Mouse (Mus musculus): ENCODE results near the gene Tmem178b. TPM values are rescaled to one million over a fixed set of nuclear protein-coding genes. Genes with fewer than 3 reads are reported as not detected.

Gene Tmem178b
- polyA plus RNA-seq, 1 experiment from 2014 or later = 0.18 TPM

DNA sequence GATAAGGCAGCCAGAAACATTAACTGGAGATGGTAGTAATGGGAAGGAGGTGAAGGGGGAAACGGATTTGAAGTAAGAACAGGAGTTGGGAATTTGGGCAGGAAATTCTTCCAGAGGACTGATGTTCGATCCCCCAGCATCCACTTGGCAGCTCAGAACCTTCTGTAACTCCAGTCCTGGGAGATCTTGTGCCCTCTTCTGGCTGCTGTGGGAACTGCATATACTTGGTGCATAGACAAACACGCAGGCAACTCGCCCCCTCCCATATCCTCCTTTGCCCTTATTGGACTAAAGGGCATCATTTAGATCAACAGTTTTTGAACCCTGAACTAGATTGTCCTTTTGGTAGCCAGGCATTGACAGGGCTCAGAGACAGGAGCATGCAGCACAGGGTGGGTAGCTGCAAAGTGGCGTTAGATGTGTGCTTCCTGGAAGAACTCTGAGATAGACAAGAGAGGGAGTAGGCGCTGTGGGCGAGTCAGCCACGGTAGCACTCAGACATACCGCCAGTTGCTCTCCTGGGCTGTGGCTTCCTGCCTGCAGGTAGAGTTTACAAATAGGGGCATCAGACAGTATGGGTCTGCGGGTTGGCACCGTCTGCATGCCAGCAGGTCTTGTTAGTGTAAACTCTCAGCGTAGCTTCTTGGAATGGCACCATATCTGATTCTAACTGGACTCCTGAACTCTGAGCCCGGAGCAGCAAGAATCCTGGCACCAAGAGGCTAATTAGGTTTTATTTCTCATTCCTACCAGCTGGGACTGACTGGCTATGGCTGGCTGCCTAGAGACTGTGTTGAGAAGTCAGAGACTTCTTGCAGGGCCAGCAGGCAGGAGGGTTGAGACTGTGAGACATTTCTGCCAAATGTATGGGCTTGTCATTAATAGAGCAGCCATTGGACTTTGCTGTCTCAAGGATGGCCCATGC, 364.0 kb downstream of the Tmem178b start:
- Histone ChIP-seq H3K4me3 (no peak overlapping the region), H3K4me1 (no peaks in the 10 kb centered on the region), H3K36me3 (no peaks in the 10 kb centered on the region), H3K9me3 (no peaks in the 10 kb centered on the region), H3K27ac (no peak overlapping the region), H3K27me3 (ENCODE audit: insufficient read depth, poor library complexity, severe bottlenecking) (no peaks in the 10 kb centered on the region)
- DNase-seq (ENCODE audit: low spot score) = no peak
- WGBS = 62% methylated on average over 13 of the region's 13 CpGs

DNA sequence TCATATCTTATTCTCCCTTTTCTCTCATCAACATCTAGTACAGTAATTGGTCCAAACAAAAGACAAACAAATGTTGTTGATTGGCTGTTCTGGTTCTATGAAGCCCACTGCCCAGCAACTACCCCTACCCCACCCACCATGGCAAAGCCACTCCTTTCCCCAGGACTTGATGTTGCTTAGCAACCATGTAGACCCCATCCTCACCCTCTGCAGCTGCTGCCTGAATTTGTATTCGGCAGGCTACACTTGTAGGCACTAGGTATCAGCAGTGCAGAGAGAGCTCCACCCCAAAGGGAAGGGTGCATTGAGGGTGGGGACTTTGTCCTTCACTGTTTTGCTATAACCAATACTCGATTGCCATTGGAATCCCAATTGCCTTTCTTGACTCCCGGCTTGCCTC, 365.8 kb downstream of the Tmem178b start:
- Histone ChIP-seq H3K27me3 (ENCODE audit: insufficient read depth, poor library complexity, severe bottlenecking) (no peaks in the 10 kb centered on the region), H3K27ac (no peak overlapping the region), H3K4me3 (no peak overlapping the region), H3K36me3 (no peaks in the 10 kb centered on the region), H3K4me1 (no peaks in the 10 kb centered on the region), H3K9me3 (no peaks in the 10 kb centered on the region)
- no peak for DNase-seq (ENCODE audit: low spot score)
- 66% methylated on average over 3 of the region's 3 CpGs for WGBS

DNA sequence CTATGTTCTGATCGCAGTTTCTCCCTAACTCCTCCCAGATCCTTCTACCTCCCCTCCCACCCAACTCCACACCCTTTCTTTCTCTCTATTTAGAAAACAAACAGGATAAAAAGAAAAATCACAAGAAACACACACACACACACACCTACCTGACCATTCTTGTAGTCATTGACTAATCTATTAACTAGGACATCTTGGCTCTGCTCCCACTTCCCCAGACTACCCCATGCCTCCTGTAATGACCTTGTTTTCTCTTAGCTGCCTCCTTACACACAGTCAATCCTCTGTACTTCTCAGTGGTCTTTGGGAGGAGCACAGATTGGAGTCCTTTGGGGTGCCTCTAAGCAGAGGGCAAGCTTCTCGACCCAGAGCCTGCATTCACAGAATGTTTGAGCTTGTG, 367.6 kb downstream of the Tmem178b start:
- no peak for DNase-seq (ENCODE audit: low spot score)
- H3K27me3 ChIP-seq (ENCODE audit: insufficient read depth, poor library complexity, severe bottlenecking) = no peaks in the 10 kb centered on the region
- H3K36me3 ChIP-seq = no peaks in the 10 kb centered on the region
- no peak overlapping the region for H3K4me3 ChIP-seq
- no peak overlapping the region for H3K27ac ChIP-seq
- no peaks in the 10 kb centered on the region for H3K4me1 ChIP-seq
- H3K9me3 ChIP-seq = no peaks in the 10 kb centered on the region
- WGBS = 74% methylated on average over 2 of the region's 2 CpGs

DNA sequence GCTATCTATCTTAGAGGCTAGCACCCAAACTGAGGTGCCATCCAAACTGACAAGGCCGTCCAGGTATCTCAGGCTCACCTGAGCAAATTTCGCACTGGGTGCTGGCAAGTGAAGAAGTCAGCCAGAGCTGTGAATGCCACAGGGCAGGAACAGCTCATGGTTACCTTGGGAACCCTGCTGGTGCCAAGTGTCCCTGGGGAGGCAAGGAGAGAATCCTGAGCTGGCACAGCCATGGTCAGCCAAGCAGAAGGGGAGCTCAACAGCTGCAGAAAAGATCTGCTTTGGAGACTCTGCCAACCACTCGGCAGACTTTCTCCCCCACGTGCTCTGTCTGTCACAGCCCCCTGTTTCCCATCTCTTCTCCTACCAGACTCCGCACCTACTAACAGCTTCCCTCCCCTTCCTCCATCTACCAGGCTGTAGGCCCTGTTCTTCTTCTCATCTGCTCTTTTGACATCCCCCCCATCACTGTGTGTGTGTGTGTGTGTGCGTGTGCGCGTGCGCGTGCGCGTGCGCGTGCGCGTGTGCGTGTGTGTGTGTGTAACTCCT, 374.4 kb downstream of the Tmem178b start:
- H3K27me3 ChIP-seq (ENCODE audit: insufficient read depth, poor library complexity, severe bottlenecking) = no peaks in the 10 kb centered on the region
- no peak overlapping the region for H3K4me3 ChIP-seq
- WGBS = 92% methylated on average over 17 of the region's 17 CpGs
- H3K9me3 ChIP-seq = no peaks in the 10 kb centered on the region
- no peaks in the 10 kb centered on the region for H3K4me1 ChIP-seq
- no peak for DNase-seq (ENCODE audit: low spot score)
- no peak overlapping the region for H3K27ac ChIP-seq
- no peaks in the 10 kb centered on the region for H3K36me3 ChIP-seq

DNA sequence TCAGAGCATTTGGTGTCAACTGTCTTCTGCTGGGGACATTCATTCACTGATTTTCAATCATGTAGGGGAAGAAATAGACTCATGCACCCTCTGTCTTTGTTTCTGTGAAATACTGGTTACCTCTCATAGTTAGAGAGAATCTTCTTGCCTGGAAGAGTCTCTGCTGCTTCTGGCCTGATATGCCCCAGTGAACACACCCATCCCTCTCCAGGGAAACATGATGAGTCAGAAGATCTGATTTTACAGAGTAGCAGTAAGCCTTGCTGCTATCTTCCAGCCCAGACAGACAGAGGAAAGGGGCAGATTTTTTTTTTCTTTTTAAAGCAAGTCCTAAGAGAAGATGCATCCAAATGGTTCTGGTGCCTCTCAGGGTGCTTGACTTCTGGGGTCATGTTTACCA, 376.9 kb downstream of the Tmem178b start:
- Histone ChIP-seq H3K4me3 (no peak overlapping the region), H3K27me3 (ENCODE audit: insufficient read depth, poor library complexity, severe bottlenecking) (no peaks in the 10 kb centered on the region), H3K36me3 (no peaks in the 10 kb centered on the region), H3K4me1 (no peaks in the 10 kb centered on the region), H3K27ac (no peak overlapping the region), H3K9me3 (no peaks in the 10 kb centered on the region)
- no peak for DNase-seq (ENCODE audit: low spot score)

DNA sequence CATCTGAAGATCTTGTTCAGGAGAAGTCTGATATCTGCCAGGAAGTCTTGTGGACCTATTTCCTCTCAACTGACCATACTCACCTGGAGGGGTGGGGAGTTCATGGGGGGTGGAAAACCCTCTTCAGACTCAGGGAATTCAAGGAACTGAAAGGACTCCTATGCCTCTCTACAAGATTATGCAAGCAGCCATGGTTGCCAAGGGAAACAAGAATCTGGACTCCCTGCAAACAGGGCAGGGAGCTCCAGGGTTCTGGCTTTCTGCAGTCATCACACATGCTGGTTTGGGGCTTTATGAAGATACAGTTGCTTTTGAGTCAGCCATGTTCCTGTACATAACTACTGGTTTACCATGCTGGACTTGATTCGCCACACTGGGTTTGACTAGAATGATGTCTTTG, 390.6 kb downstream of the Tmem178b start:
- Histone ChIP-seq H3K4me3 (no peak overlapping the region), H3K27me3 (ENCODE audit: insufficient read depth, poor library complexity, severe bottlenecking) (no peaks in the 10 kb centered on the region), H3K36me3 (no peaks in the 10 kb centered on the region), H3K27ac (no peak overlapping the region), H3K4me1 (no peaks in the 10 kb centered on the region), H3K9me3 (no peaks in the 10 kb centered on the region)
- no peak for DNase-seq (ENCODE audit: low spot score)
- 89% methylated on average over 1 of the region's 1 CpGs for WGBS

DNA sequence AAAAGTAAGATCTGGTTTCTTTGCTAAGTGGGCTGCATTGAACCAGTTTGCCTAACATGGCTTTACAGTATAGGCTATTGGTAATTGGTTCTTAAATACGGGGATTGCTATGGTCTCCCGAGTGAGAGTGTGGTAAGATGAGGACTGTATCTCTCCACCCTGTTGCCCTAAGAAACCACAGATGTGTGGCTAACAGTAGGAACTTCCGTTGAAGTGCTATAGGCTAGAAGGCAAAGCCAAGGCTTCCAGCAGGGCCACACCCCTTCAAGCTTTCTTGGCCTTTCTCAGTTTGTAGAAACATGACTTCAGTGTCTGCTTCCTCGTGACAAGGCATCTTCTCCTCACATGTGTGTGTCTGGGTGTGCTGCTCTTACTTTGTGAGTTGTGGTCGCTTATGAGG, 427.6 kb downstream of the Tmem178b start:
- no peaks in the 10 kb centered on the region for H3K36me3 ChIP-seq
- no peak overlapping the region for H3K4me3 ChIP-seq
- no peak for DNase-seq (ENCODE audit: low spot score)
- 65% methylated on average over 5 of the region's 5 CpGs for WGBS
- H3K9me3 ChIP-seq = no peaks in the 10 kb centered on the region
- no peaks in the 10 kb centered on the region for H3K4me1 ChIP-seq
- H3K27ac ChIP-seq = no peak overlapping the region
- H3K27me3 ChIP-seq (ENCODE audit: insufficient read depth, poor library complexity, severe bottlenecking) = no peaks in the 10 kb centered on the region

DNA sequence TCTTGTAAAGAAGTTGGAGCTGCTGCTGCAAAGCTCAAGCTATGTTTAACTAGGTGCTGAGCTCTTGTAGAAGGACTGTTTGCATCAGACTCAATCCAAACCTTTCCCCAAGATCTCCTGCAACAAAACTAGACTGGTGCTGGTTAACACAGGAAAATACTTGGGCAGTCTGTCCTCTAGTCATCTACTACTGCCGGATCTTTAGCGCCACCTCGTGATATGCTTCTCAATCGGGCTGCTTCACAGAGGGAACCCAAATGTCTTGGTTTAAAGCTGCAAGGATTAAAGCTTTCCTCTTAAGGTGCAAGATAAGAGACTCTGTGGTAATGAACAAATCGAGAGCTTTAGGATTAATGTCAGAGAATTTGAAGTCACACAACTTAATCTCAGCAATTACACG, 430.3 kb downstream of the Tmem178b start:
- H3K4me1 ChIP-seq = no peaks in the 10 kb centered on the region
- H3K27me3 ChIP-seq (ENCODE audit: insufficient read depth, poor library complexity, severe bottlenecking) = no peaks in the 10 kb centered on the region
- no peak overlapping the region for H3K4me3 ChIP-seq
- 8% methylated on average over 6 of the region's 6 CpGs for WGBS
- no peaks in the 10 kb centered on the region for H3K9me3 ChIP-seq
- H3K36me3 ChIP-seq = no peaks in the 10 kb centered on the region
- DNase-seq (ENCODE audit: low spot score) = no peak
- no peak overlapping the region for H3K27ac ChIP-seq

Other genes starting within 250 kb of the Tmem178b start
- 14.5 and 15.2 TPM in 2 replicates for gene Braf, start 147.8 kb upstream of the Tmem178b start, polyA plus RNA-seq (2016; fragmentation: Nextera tagmentation; extraction: Ambion mirVana)
- gene Mrps33, start 62.3 kb upstream of the Tmem178b start, polyA plus RNA-seq (2016; fragmentation: Nextera tagmentation; extraction: Ambion mirVana) = 184 and 206 TPM in 2 replicates

Data from heart, embryonic 10.5 days (tissue).